Mouse (Mus musculus) urinary bladder, postnatal 4 days (tissue): ENCODE measurements around the gene Naglu.
"Not testable (repeated sequence)": the region's sequence is repeated elsewhere in the genome, so short reads cannot be mapped to it uniquely, and the experiment has no call there.

Experiments
- DNase-seq, 2 experiments: peaks; one replicate each; pipeline ENCODE4 v3.0.0; 2021 to 2022; ENCODE audit warnings: low spot score in 2 of 2

Gene Naglu

GRCm38 (mm10) chr11:101124494-101124893, 54.7 kb downstream of the Naglu start:
- not testable (repeated sequence) for DNase-seq

DNA sequence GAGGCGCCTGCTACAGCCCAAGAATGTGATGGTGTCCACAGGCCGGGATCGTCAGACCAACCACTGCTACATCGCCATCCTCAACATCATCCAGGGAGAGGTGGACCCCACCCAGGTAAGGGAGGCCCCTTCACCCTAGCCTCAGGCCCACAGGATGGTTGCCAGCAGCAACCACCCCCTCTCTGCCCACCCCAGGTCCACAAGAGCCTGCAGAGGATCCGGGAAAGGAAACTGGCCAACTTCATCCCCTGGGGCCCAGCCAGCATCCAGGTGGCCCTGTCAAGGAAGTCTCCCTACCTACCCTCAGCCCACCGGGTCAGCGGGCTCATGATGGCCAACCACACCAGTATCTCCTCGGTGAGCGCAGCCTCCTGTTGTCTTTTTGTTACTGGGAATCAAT, 55.2 kb downstream of the Naglu start:
- DNase-seq, result not testable (repeated sequence)

DNA sequence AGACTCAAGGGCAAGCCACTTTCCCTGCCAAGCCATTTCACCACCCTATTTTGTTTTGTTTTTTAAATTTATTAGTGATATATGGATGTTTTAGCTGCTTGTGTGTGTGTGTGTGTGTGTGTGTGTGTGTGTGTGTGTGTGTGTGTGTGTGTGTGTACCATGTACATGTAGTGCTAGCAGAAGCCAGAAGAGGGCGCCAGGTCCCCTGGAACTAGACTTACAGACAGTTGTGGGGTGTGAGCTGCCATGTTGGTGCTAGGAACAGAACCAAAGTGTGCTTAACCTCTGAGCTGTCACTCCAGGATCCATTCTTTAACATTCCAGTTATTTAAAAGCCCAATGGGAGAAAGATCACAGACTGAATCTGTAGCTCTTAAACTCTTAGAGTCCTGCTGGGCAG, 57.3 kb downstream of the Naglu start:
- no peak for DNase-seq
